Mouse (Mus musculus): ENCODE measurements at regions not wholly inside any gene's neighbourhood (a gene's known extent, or its start where the extent isn't known, plus 50 kb on each side); places are given as distances from the start of the nearest gene placed in this dataset.

DNA sequence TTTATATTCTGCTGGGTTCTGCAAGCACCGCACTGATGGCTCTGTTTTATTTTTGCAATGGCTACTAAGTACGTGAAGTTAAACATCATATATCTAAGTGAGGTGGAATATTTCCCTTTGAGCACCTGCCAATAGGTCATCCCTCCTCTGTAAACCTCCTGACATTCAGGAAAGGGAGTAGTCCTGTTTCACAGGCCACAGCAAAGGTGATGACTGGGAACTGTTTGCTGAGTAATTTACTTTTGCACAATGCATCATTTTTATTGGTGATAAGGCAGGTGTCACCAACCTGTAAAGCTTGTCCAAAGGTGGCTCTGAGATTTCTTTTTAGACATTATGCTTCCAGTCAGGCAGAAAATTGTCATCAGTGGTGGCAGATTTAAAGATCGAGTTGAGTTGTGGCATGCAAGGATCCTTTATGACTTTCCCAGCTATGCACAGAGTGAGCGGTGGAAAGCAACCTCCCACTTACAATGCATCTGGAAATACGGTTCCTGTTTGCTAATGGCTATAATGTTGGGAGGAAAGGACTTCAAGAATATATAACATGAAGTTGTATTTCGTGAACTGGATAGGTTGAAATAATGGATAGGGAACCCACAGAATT lies 1430.3 kb downstream of the 4930444P10Rik start:
- no peak for TF ChIP-seq CTCF (IDR thresholded peaks at IDR 0.05; ENCODE audit: low read depth)
- TF ChIP-seq EP300 (optimal IDR thresholded peaks at IDR 0.05): no peak

Data from stomach, postnatal 0 days (tissue).